Mouse (Mus musculus) spleen, adult 2 months (tissue): Measurements from ENCODE around the gene Sdsl.

Experiments used
- CTCF ChIP-seq: fragments of 200-500 bp; IDR thresholded peaks from 2 replicates; pipeline ENCODE4 v1.5.1; 2011; ENCODE audit warnings: mild to moderate bottlenecking, inconsistent platforms; ENCODE audit not compliant: insufficient read depth, insufficient read length, insufficient replicate concordance; ENCODE audit errors: extremely low read depth
- POLR2A ChIP-seq: fragments of 200-500 bp; IDR thresholded peaks from 2 replicates; pipeline ENCODE4 v1.6.1; 2011; ENCODE audit warnings: low read depth, low read length, inconsistent platforms

- TF ChIP-seq POLR2A = no peak
- no peak for TF ChIP-seq CTCF
Measured at GRCm38 (mm10) chr5:120467026-120467425, 5.6 kb downstream of the Sdsl start.
